Mouse (Mus musculus): ENCODE measurements around the gene Eci2. TPM values are rescaled to one million over a fixed set of nuclear protein-coding genes. Genes with fewer than 3 reads are reported as not detected.
"Not testable (repeated sequence)": the region's sequence is repeated elsewhere in the genome, so short reads cannot be mapped to it uniquely, and the experiment has no call there.

The Eci2 gene
- total RNA-seq, 2 experiments from 2014 or later: 39.4 to 41.5 TPM

DNA sequence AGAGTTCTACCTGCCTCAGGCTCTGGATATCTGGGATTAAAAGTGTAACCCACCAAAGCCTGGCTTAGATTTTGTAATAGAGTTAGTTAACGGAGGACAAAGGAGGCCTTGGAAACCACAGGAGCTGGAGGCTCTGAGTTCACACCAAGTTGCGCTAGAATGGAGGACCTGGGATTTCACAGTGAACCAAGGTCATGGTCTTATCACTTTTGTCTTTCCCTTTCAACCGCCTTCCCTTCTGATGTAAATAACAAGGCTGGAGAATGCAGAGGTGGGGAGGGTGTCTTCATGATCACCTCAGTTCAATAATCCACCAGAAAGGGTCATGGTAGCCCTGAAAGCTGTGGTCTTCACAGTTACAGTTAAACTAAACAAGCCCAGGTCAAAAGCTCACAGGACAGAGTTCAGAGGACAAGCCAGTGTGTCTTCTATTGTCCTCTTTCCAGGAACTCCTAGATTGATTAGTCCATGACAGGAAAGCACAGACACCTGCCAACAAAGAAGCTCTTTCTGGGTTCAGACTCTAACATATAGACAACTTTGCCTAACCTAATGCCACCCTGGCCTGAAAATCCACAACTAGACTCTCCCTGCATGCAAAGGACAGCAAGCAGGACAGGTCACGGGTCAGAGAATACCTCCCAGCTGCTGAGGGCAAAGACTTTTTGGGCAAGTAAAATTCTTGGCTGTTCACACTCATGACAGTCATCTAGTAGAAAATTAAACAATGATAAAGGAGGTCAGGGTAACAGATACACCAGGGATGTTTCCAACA, 65.7 kb downstream of the Eci2 start:
- no peak for TF ChIP-seq CTCF (IDR thresholded peaks at IDR 0.05)

DNA sequence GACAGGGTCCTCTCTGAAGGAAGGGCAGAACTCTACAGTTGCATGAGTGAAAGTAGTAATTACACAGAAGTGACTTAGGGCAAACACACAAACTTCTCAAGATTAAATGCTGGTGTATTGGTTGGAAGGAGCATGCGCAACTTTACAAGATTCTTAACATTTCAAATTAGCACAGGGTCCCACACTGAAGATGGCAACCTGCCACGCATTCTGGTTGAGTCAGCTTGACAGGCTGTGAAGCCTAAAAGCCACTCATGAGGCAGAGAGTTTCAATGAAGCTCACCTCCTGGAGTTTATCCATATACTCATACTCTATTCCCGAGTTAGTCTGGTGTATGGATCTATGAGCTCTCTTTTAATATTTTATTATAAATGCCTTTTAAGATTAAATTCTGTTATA, 68.7 kb downstream of the Eci2 start:
- intact Hi-C loops (cut with DNase I); DNase-seq (ENCODE audit: extremely low spot score in 1 of 2, low spot score in 2 of 2); H3K27ac ChIP-seq; H3K4me3 ChIP-seq: not testable (repeated sequence)

More for the DNA sequence above, 65.7 kb downstream of the Eci2 start:
- DNase-seq (ENCODE audit: extremely low spot score in 1 of 2, low spot score in 2 of 2): no peak
- intact Hi-C loops (cut with DNase I): no loop called here
- H3K4me3 ChIP-seq: no peak overlapping the region
- H3K27ac ChIP-seq: no peak overlapping the region

DNA sequence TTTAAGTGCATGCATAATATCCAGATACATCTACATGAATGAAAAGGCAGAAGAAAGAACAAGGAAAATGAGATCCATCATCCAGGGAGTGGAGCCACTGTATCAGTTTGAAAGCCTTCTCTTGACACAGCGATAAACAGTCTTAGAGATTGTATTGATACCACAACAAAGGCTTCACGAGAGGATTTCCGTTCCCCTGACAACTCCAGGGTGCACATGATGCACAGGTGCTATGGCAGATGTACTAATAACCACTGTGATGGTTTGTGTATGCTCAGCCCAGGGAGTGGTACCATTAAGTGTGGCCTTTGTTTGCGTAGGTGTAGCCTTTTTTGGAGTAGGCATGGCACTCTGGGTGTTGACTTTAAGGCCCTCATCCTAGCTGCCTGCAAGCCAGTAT, 70.0 kb downstream of the Eci2 start:
- intact Hi-C loops (cut with DNase I): no loop called here
- no peak overlapping the region for H3K4me3 ChIP-seq
- no peak overlapping the region for H3K27ac ChIP-seq
- no peak for DNase-seq (ENCODE audit: extremely low spot score in 1 of 2, low spot score in 2 of 2)
- TF ChIP-seq CTCF (IDR thresholded peaks at IDR 0.05): no peak

DNA sequence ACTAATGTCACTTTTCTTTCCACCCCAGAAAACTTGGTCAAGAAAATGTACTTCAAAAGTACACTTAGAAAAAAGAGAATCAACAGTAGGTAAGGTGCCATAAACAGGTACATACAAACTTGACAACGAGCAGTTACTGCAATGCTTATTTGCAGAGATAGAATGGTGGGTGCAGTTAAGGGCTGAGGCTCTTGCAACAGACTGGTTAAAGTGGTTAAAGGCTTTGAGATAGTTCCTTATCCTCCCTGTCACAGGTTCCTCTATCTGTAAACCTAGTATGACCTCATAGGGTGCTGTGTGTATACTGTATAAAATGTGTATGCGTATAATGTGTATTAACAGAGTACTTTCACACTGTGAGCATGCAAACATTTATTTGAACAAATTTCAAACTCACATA, 75.5 kb downstream of the Eci2 start:
- H3K4me3 ChIP-seq; H3K27ac ChIP-seq; DNase-seq (ENCODE audit: extremely low spot score in 1 of 2, low spot score in 2 of 2); intact Hi-C loops (cut with DNase I): not testable (repeated sequence)

DNA sequence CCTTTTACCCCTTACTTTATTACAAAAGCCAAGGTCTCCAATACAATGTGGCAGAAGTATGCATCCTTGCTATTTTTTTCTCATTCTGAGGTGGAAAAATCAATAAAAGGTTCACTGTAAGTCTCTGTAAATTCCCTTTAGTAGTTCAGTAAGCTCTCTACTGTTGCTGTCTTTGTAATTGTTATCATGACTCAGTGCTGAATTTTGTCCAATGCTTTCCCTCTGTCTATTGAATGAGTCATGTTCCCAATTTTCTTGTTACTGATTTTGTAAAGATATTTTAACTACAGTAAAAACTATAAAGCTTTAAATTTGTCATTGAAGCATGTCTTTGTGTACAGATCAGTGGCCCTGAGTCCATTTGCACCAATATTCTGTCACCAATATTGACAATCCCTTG, 84.5 kb downstream of the Eci2 start:
- Histone ChIP-seq H3K27ac (no peak overlapping the region), H3K4me3 (no peak overlapping the region)
- no peak for DNase-seq (ENCODE audit: extremely low spot score in 1 of 2, low spot score in 2 of 2)
- no peak for TF ChIP-seq CTCF (IDR thresholded peaks at IDR 0.05)
- intact Hi-C loops (cut with DNase I): no loop called here

DNA sequence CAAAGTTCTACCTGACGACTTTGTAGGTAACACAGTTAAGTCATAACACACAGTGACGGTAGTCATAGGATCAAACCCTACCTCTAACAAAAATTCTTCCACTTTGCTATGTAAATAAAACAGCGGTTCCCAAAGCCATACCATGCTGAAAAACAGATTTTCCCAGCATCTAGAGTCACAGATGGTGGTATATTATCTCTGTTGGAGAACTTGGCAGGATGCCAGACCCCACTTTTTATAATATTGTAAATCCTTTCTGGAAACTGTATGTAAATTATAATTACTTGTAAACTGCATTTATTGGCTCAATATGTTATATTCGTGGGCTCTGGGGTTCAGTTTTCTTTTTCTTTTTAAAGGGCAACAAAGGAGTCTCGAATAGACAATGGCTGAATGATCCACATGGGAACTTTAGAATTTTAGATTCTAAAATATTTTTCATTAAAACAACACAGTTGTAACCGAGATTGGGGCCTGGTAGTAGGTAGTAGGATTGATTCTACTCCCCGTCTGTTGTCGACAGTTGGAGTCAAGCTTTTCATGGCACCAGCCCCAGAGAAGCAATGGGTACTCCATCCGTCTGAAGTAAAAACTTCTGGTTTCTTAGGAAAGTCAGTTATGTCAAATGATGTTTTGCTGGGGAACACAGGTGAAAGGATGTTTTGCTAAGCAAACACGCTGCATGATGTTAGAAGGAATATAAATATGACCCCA, 91.8 kb downstream of the Eci2 start:
- intact Hi-C loops (cut with DNase I): no loop called here
- no peak for DNase-seq (ENCODE audit: extremely low spot score in 1 of 2, low spot score in 2 of 2)
- no peak for TF ChIP-seq CTCF (IDR thresholded peaks at IDR 0.05)
- Histone ChIP-seq H3K27ac (no peak overlapping the region), H3K4me3 (no peak overlapping the region)

Other genes starting within 250 kb of the Eci2 start
- gene Prpf4b, start 151.8 kb downstream of the Eci2 start, total RNA-seq (2021): 10 to 100 TPM; 95.6 to 95.8 TPM
- gene Fam217a, start 102.8 kb downstream of the Eci2 start, total RNA-seq (2021): under 1 TPM; 0.49 to 0.57 TPM
- gene 4933417A18Rik, start 102.7 kb downstream of the Eci2 start, total RNA-seq (2021): not detected
- gene Eci3, start 63.3 kb downstream of the Eci2 start, total RNA-seq (2021): under 1 TPM; 0.44 to 0.66 TPM

Data from left cerebral cortex, adult 2 months (tissue).